Mouse (Mus musculus) hindbrain, embryonic 10.5 days (tissue): ENCODE measurements around the gene Ddx18. TPM values are rescaled to one million over a fixed set of nuclear protein-coding genes. Genes with fewer than 3 reads are reported as not detected.

Experiments
- DNase-seq: peaks from one replicate; pipeline ENCODE4 v3.0.0-alpha.2; 2017; ENCODE audit warnings: low spot score
- H3K27ac ChIP-seq: fragments of 300-500 bp; sonication (generic); 2 replicates; pipeline ENCODE4 v1.5.1; 2016; ENCODE audit warnings: mild to moderate bottlenecking, moderate library complexity
- H3K27me3 ChIP-seq: fragments of 300-500 bp; sonication (generic); 2 replicates; pipeline ENCODE4 v1.6.1; 2016; ENCODE audit warnings: mild to moderate bottlenecking; ENCODE audit not compliant: poor library complexity, insufficient read depth, severe bottlenecking
- H3K36me3 ChIP-seq: fragments of 300-500 bp; sonication (generic); 2 replicates; pipeline ENCODE4 v1.6.1; 2016; ENCODE audit warnings: mild to moderate bottlenecking, moderate library complexity
- H3K4me1 ChIP-seq: fragments of 300-500 bp; sonication (generic); replicated peaks from 2 replicates; pipeline ENCODE4 v1.6.1; 2016; ENCODE audit warnings: mild to moderate bottlenecking
- H3K4me3 ChIP-seq: fragments of 300-500 bp; sonication (generic); 2 replicates; pipeline ENCODE4 v1.5.1; 2016; ENCODE audit warnings: mild to moderate bottlenecking, moderate library complexity
- H3K9me3 ChIP-seq: fragments of 300-500 bp; sonication (generic); 2 replicates; pipeline ENCODE4 v1.6.1; 2016; ENCODE audit warnings: mild to moderate bottlenecking, moderate library complexity
- WGBS: fragments of 180-500 bp; shearing (Covaris S2); methylation state at CpG from one replicate; pipeline ENCODE4 v1.1.7; 2016; 5-methylcytosine and 5-hydroxymethylcytosine counted together
- polyA plus RNA-seq: library from polyadenylated mRNA; unstranded; fragments of >200 nt; fragmentation: Nextera tagmentation; extraction: Ambion mirVana; gene quantifications from 2 replicates; pipeline ENCODE4 v1.2.1, GENCODE M21; 2016

Ddx18 gene
- polyA plus RNA-seq, 1 experiment from 2014 or later = 56.9 TPM

- no peaks in the 10 kb centered on the region for H3K4me1 ChIP-seq
- no peaks in the 10 kb centered on the region for H3K9me3 ChIP-seq
- peaks cover 3% of the 10 kb centered on the region; the same call in 1 of the 2 replicates for H3K36me3 ChIP-seq
- no peak overlapping the region for H3K4me3 ChIP-seq
- no peaks in the 10 kb centered on the region for H3K27me3 ChIP-seq
- 92% methylated on average over 19 of the region's 19 CpGs for WGBS
- DNase-seq = no peak
- H3K27ac ChIP-seq = no peak overlapping the region
Measured at GRCm38 (mm10) chr1:121510420-121511140, 57.2 kb downstream of the Ddx18 start.

- Histone ChIP-seq H3K36me3 (peaks cover 7% of the 10 kb centered on the region; the same call in 1 of the 2 replicates), H3K9me3 (no peaks in the 10 kb centered on the region), H3K4me3 (no peak overlapping the region), H3K27ac (no peak overlapping the region), H3K27me3 (no peaks in the 10 kb centered on the region), H3K4me1 (no peaks in the 10 kb centered on the region)
- 93% methylated on average over 2 of the region's 2 CpGs for WGBS
- no peak for DNase-seq
Measured at GRCm38 (mm10) chr1:121508729-121509128, 59.1 kb downstream of the Ddx18 start.

Other genes with a start within 250 kb of the Ddx18 start
- 17.6 and 24.0 TPM in 2 replicates for gene Insig2, start 235.4 kb downstream of the Ddx18 start, polyA plus RNA-seq
- 9.9 and 11.0 TPM in 2 replicates for gene Ccdc93, start 136.9 kb downstream of the Ddx18 start, polyA plus RNA-seq
- gene Htr5b, start 39.5 kb downstream of the Ddx18 start, polyA plus RNA-seq = 0.08 and 0.14 TPM in 2 replicates